Mouse (Mus musculus) heart, adult 8-10 months (tissue): ENCODE measurements around the gene Sult2b1. TPM values are rescaled to one million over a fixed set of nuclear protein-coding genes. Genes with fewer than 3 reads are reported as not detected.

Experiments used
- DNase-seq: peaks from one replicate; pipeline ENCODE4 v3.0.0; 2022; ENCODE audit warnings: low spot score
- total RNA-seq, 4 experiments: library from RNA; stranded (reverse); gene quantifications; 2 replicates each; pipeline ENCODE4 v1.2.4; 2022

The Sult2b1 gene
- total RNA-seq = not detected

DNA sequence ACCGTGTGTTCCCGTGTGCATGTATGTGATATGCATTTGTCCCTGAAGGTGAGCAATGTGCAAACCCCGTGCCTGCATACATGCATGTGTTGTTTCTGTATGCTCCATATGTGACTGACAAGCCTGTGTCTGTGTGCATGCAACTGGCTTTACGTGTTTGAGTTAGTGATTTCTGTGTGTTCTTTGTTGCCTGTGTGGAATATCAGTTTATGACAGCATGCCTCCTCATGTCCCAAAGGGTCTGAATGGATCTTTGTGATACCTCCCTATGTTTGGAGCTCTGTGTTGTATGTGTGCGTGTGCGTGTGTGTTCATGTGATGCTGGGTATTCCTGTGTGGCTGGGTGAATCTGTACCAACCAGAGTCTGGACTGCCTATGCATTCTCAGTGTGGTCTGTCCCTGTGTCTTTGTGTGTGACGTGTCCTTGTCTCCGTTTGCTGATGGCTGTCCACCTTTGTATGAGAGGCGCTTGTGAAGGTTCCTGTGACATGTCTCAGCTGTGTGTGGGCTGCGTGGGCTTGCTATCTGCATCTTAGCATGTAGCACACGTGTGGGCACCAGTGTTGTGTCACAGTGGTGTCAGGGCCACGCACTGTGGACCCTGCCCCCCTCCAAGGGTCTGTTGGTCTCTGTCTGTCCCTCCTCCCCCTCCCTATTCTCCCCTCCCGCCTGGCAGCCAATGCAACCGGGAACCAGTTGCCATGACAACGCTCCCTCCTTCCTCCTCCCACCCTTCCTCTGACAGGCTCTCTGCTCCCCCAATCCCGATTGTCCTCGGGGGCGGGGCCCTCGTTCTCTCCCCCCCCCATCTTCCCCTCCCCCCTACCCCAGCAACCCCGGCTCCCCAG lies at the start of gene Sult2b1:
TSS of gene Sult2b1 (minus strand) at position 146 of the 849 bp plus-strand sequence.
- no peak for DNase-seq

DNA sequence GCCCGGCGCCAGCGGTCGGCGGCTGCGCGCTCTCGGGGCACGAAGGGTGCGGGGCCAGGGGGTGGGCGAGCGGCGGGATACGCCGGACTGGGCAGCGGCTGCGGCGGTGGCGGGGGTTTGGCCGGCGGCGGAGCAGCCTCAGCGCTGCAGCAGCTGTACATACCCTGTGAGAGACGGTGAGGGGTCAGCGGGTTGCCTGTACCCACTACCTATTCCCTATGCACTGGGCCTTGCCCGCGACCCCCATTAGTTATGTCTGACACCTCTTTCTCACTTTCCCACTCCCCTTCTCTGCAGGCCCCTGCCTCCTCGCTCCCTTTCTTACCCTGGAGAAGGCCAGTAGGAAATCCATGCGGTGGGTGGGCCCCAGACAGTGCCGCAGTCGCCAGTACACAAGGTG lies 49.5 kb upstream of the Sult2b1 start:
- no peak for DNase-seq

DNA sequence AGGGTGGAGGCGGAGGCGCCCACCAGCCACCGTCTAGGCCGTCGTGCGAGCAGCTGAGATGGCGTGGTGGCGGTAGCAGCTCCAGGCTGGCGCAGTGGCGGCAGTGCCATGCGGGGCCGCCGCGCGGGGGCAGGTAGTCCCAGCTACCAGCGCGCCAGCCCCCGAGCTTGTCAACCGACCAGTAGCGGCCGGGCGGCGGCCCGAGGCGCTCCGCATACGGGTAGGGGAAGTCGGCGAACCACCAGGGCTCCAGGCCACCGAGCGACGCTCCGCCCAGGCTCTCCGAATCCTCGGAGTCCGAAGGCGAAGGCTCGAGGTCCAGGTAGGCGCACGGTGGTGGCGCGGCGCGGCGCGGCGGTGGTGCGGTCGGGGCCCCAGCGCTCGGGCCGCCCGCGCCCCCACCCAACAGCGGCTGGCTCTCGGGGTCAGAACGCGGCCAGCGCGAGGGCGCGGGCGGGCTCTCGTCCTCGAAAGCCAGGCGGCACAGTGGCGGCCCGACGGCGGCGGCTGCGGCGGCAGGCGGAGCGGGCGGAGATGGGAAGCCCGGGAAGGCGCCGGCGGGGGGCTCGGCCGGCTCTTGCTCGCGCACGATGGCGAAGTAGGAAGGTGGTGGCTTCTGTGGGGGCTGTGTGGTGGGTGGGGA lies 48.8 kb upstream of the Sult2b1 start:
- no peak for DNase-seq

DNA sequence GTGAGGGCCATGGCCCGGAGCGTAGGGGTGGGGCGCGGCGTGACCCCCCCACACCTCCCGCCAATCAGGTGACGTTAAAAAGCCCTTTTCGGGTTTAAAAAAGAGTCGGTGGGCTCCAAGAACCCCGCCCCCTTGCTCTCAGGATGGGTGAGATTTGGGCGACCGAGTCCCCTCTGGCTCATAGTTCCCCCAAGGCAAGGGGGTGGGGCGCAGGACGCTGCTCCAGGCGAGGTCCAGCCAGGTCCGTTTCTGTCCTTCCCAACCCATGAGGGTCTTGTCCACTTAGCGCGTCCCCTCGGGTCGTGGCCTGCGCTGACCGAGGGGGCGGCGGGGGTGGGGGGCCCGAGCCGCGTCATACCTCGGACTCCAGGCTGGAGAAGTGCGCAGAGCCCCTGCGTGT lies 48.0 kb upstream of the Sult2b1 start:
- DNase-seq = no peak

- DNase-seq = no peak
Observed at GRCm38 (mm10) chr7:45831128-45831525, 46.7 kb upstream of the Sult2b1 start.

DNA sequence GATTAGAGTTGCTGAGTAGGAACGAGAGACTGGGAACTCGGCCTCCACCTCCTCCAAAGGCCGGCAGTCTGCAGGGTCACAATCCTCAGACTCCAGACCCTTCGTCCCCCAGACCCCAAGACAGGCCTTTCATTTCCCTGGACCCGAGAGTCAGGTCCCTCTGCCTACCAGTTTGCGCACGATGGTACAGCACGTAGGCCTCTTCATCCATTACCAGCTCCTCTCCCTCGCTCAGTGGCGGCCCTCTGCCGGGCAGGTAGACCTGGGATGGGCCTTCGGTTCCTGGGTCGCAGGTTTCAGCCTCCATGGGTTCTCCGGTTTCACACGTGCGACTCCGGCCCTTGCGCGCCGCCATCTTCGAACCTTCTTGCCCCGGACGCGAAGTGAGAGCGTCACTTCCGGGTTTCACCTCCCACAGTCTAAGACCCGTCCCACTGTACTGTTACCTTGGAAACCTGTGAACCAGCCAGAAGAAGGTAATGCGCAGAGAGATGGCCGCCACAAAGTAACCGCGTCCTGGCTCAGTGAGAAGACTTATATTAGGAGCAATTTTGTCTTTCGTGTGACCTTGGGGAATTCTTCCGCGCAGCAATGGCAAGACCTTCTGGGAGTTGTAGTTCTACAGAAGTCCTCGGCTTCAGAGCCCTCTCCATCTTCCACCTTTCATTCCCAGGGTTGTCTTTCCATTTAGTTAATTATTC lies 46.1 kb upstream of the Sult2b1 start, which contains the start of gene Grwd1:
TSS of gene Grwd1 (minus strand) at position 518 of the 701 bp plus-strand sequence.
- DNase-seq = peak; percentile 85

GRCm38 (mm10) chr7:45826631-45827030 lies 42.2 kb upstream of the Sult2b1 start:
- DNase-seq = no peak

DNA sequence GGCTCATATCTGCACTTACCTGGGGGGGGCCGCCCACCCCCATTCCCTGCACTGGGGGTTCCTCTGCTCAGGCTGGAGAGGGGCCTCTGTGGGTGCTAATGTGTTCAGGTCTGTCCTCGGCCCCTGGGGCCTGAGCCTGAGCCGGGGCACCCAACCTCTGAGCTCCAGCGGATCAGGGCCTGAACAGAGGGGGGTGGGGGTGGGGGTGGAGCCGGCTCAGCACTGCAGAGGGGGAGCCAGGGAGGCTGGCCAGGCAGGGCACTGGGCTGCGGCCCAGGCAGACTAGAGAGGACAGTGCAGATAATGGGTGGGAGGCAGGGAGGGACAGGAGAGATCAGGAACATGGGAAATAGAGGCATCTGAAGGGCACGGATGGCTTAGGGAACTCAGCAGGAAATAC lies 40.1 kb upstream of the Sult2b1 start, which contains the start of gene Kcnj14:
TSS of gene Kcnj14 (minus strand) at position 185 of the 400 bp plus-strand sequence.
- no peak for DNase-seq

DNA sequence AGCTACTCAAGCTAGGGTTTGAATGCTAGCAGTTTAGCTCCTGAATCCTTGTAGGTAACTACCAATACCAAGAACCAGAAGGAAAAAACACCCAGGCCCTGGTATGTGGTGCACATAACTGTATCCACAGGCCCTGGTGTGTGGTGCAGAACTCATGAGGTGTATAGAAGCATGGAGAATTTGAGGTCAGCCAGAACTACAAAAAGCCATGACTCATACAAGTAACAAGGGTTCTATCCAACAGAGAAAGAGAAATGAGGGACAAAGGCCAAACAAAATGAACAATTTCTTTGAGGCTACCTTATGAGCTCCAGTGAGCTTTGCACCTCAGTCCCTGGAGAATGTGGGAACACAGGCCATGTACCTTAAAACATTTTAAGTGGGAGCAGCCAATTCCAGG lies 36.4 kb upstream of the Sult2b1 start:
- no peak for DNase-seq

GRCm38 (mm10) chr7:45819843-45820242 lies 35.4 kb upstream of the Sult2b1 start:
- DNase-seq = no peak

GRCm38 (mm10) chr7:45815984-45816351 lies 31.5 kb upstream of the Sult2b1 start:
- no peak for DNase-seq

GRCm38 (mm10) chr7:45815323-45815983 lies 31.0 kb upstream of the Sult2b1 start:
- no peak for DNase-seq

DNA sequence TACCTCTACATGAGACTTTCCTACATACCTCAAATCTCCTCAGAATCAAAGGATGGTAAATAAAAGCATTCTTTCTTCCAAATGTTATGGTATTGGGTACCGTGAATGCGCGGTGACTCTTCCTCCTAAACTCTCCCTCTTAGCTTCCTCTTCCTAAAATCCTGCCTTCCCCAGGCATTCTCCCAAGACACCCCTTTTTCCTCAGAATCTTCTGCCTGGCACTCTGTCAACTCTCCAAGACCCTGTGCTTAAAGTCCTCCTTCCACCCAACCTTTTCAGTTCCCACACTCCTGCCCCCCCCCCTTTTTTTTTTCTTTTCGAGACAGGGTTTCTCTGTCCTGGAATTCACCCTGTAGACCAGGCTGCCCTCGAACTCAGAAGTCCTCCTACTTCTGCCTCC lies 30.4 kb upstream of the Sult2b1 start:
- DNase-seq = no peak

DNA sequence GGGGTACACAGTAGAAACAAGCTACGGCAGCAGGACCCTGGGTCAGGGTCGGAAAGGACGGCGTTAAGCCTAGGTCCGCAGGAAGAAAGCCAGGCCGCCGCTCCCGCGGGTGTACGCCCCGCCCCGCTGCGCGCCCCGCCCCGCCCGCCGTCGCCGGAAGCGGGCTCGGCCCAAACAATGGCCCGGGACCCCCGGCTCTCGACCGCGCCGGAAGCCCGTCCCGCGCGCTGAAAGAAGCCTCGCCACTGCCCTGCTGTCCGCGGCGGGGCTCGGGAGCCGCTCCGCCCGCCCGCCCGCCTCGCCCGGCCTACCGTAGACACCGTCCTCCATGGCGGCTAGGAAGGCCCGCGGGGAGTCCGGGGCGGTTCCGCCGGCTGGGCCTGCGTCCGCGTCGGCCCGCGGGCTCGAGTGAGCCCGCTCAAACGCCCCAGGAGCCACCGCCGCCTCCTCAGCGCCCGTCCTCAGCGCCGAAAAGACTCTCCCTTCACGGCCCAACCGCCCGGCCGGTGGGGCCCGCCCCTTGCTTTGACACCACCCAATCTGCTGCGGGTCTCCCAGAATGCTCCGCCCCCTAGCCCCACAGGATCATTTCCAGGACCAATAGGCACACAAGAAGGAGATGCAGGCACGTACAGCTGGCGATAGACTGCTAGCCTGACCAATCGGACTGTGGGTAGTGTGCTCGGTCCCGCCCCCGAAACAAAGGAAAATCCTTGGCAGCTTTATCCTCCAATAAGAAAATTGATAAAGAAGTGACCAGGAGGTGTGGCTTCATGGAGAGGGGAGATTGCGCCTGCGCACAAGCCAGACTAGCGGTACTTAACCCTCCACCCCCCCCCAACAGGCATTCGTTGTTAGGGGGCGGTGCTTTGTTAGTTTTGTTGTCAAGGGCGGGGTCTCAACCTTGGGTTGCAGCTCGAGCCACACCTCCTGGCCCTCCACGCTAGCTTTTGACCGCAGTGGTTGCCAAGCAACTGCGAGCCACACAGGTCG lies 29.6 kb upstream of the Sult2b1 start, which contains the start of gene Cyth2:
TSS of gene Cyth2 (minus strand) at position 795 of the 993 bp plus-strand sequence.
- peak; percentile 99 for DNase-seq

- no peak for DNase-seq
Observed at GRCm38 (mm10) chr7:45812921-45813320, 28.5 kb upstream of the Sult2b1 start.

- no peak for DNase-seq
Observed at GRCm38 (mm10) chr7:45809276-45810075, 25.0 kb upstream of the Sult2b1 start.

GRCm38 (mm10) chr7:45808471-45808870 lies 24.0 kb upstream of the Sult2b1 start:
- DNase-seq = no peak

DNA sequence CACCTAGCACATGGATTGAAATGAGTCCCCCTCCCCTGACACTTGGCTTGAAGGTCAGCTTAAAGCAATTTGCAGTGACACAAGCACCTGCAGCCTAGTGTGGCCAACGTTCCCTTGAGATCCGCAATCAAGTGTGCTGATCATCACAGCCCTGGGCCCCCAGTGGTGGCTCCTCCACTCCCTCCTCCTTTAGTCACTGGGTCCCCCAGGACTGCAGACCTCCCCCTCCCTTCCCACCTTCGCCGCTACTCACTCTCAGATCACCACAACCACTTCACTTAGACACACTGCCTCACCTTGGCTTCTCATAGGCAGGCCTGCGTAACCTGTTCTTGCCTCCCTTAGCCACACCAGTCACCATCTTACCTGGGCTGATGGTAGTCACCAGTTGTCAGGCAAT lies 21.5 kb upstream of the Sult2b1 start:
- DNase-seq = no peak

DNA sequence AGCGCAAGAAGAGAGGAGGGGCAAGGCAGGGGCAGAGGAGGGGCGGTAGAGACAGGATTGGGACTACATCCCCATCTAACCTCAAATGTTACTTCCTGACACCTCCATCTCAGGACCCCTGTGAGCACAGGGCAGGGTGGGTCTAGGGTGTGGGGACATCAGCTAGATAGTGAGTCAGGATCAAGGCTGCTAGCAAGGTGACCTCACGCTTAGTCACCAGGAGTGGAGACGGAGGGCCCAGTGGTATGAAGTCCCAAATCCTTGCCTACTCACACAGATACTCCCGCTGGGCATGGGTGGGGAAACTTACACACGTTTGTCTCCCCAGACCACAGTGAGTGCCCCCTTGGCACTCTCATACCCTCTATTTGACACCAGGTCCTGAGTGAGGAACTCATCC lies 18.1 kb upstream of the Sult2b1 start:
- no peak for DNase-seq

DNA sequence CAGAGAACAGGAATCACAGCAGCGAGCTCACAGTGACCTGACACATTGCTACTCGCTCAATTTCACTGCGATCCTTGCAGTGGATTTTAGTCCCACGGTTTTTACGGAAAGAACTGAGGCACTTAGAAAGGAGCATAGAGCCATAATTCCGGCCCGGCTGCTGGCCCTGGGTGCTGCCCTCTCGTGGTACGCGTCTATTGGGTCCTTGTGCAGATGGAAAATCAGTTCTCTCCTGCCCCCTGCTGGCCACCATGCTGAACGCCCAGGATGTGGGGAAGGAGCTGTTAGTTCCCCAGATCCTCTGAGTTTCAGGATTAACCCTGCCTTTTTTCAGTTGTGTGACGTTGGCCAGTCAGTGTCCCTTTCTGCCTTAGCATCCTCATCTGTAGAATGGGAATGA lies 16.9 kb upstream of the Sult2b1 start:
- peak; percentile 89 for DNase-seq
